Mouse (Mus musculus) cerebellum, postnatal 25 days (tissue): ENCODE data around the gene Cyp24a1.

Experiments
- DNase-seq, 2 experiments: peaks; one replicate each; pipeline ENCODE4 v3.0.0; 2021; ENCODE audit warnings: mixed read lengths in 2 of 2

Cyp24a1 gene

DNA sequence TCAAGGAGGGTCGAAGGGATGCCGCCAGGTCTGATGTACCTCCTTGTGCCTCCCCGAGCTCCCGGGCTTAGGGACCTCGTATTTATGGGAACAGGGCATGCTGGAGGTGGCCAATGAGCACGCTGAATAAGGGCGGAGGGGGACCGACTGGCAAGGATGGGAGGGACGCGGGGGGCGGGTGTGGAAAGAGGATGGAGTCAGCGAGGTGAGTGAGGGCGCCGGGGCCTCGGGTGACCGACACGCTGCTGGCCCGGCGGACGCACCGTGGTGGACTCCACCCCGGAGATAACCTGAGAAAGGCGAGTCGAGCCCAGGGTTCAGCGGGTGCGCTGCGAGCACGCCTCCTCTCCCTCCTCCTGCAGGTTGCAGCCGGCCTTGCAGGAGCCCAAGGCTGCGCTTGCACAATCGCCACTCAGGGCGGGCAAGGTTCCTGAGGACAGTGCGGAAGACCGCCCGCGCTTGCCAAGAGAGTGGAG lies at the start of gene Cyp24a1:
Gene Cyp24a1, minus strand, starts transcription at position 55 of the 476 bp plus-strand sequence.
- peak in 1 of 2 experiments; percentile 38 for DNase-seq

- no peak for DNase-seq
Observed at GRCm38 (mm10) chr2:170545745-170546144, 48.8 kb upstream of the Cyp24a1 start.

GRCm38 (mm10) chr2:170544950-170545349 lies 48.0 kb upstream of the Cyp24a1 start:
- DNase-seq: no peak

DNA sequence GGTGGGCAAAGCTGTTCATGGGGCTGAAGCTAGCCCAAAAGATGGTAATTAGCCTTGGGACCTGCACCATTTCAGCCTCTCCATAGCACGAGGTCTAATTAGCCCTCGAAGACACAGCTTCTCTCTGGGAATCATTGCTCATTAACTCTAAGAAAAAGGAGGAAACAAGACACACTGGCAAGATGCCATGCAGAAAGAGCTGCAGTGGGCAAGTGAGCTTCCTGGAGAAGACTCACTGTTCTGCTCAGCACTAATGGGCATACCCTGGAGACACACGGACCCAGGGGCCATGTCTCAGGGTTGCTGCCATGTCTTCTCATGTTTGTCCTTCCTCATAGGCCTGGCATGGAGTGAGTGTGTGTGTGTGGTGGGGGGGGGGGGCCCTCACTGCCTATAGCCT lies 47.2 kb upstream of the Cyp24a1 start:
- no peak for DNase-seq

GRCm38 (mm10) chr2:170543625-170544024 lies 46.7 kb upstream of the Cyp24a1 start:
- no peak for DNase-seq

- no peak for DNase-seq
Observed at GRCm38 (mm10) chr2:170539211-170539610, 42.3 kb upstream of the Cyp24a1 start.

- no peak for DNase-seq
Observed at GRCm38 (mm10) chr2:170535841-170536240, 38.9 kb upstream of the Cyp24a1 start.

DNA sequence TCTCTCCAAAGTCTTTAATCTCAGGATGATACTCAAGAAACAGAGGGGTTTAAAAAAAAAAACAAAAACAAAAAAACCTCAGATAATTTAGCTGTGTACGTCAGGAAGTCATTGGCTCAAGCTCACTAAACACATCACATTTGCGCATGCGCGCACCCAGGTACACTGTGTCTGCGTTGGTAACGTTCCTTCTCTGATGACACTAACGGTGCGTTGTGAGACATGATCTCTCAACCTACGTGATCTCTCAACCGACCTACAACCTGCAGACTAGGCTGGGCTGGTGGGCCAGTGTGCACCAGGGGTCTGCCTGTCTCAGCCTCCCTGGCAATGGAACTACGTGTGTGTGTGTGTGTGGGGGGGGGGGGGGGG lies 37.8 kb upstream of the Cyp24a1 start:
- no peak for DNase-seq

DNA sequence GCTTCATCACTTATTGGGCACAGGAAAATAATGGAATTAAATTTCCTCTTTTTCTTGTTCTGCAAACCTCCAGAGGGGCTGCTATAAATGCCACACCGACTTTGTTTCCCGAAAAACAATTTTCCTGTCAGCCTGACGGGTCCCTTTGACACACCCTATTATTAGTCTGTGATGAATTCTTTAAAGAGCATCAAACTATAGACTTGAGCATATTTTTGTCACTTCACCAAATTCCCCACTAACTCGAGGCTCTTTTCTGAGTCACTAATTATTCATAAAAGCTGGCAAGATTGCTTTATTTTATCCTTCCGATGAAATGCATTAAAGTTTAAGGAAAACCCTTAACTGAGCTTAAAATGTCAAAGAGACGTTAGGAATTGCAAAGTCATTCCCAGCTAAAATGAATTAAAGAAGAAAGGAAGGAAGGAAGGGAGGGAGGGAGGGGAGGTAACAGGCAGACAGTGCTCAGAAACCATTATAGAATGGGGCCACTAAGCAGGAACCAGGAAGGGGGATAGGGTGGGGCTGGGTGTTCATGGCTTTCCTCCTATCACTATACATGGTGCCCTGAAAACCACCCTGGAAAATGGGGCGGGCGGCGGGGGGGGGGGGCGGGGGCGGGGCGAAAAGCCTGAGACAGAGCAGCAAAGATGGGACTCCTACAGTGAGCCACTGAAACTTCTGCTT lies 37.3 kb upstream of the Cyp24a1 start:
- DNase-seq: no peak

GRCm38 (mm10) chr2:170530256-170530655 lies 33.3 kb upstream of the Cyp24a1 start:
- DNase-seq: no peak

DNA sequence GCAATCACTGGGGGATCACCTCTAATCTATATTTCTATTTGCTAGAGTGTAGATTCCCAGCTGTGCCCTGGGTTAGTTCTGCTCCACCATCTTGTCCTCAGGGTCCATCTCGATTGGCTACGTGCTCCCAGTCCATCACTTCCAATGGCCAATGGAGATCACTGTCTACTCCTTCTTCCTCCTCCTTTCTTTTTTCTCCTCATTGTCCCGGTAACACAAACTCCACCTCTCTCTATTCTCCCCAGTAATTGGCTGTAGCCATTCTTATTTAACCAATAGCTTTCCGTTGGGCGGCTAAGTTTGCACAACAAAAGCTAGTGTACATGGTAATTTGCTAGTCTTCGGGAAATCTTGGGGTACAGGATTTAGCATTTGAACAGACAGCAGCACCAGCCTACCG lies 32.8 kb upstream of the Cyp24a1 start:
- no peak for DNase-seq

- no peak for DNase-seq
Observed at GRCm38 (mm10) chr2:170528061-170528460, 31.1 kb upstream of the Cyp24a1 start.

GRCm38 (mm10) chr2:170526513-170526912 lies 29.6 kb upstream of the Cyp24a1 start:
- no peak for DNase-seq

GRCm38 (mm10) chr2:170520321-170520971 lies 23.5 kb upstream of the Cyp24a1 start:
- peak; percentile 43 to 74 for DNase-seq

GRCm38 (mm10) chr2:170513756-170514155 lies 16.8 kb upstream of the Cyp24a1 start:
- no peak for DNase-seq

GRCm38 (mm10) chr2:170511073-170511891 lies 14.3 kb upstream of the Cyp24a1 start:
- DNase-seq: peak; percentile 93 to 96

GRCm38 (mm10) chr2:170508821-170509220 lies 11.9 kb upstream of the Cyp24a1 start:
- peak; percentile 96 to 98 for DNase-seq

- DNase-seq: peak; percentile 88 to 89
Observed at GRCm38 (mm10) chr2:170507734-170508133, 10.8 kb upstream of the Cyp24a1 start.

DNA sequence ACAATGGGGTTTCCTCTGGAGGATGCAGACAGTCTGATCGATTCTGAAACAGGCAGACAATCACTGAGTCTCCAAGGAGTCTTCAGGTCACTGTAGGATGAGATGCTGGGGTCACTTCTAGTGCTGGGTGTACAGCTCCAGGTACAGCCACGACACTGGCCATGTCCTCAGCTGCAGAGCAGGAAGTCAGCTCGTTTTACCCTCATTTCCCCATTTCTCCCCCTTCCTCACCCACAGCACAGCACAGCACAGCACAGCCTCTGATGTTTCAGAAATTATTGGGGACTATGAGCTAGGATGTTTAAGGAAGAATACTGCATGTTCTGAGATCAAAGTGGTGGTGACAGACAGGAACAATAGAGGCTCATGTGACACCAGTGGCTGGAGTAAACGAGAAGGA lies 7.0 kb upstream of the Cyp24a1 start:
- DNase-seq: no peak

DNA sequence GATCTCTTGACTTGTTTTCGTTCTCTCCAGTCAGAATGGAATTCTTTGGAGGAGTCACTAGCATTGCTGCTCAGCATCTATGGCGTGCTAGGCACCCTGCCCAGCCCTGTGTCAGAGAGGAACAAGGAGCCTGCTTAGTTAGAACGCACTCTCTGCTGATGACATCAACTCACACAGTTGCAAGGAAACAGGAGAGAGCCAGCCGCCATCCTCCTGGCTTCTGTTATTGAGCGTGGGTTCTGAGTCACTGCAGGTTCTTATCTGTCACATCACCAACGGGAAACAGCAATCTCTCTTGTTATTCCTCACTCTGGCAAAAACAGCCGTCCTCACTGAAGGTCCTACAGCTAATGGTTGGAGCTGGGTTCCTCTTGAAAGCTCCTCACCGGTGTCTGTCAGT lies 6.4 kb upstream of the Cyp24a1 start:
- no peak for DNase-seq

DNA sequence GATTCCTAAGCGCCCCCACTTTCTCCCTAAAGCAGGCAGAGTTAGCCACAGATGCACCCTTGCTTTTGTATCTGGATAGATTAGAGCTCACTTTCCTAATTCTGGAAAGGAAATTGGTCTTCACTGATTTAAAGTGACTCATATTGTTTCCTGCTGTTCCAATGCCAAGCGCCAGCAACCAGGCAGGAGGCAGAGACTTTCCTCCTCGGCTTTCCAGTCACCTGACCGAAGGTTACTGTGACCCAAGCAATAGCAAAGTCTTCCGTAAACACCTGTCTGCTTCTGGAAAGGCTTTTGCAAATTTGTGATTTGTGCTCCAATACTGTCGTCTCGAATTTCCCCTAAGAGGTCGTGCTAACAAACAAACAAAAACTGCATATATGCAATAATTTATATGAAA lies 1.1 kb upstream of the Cyp24a1 start:
- no peak for DNase-seq

DNA sequence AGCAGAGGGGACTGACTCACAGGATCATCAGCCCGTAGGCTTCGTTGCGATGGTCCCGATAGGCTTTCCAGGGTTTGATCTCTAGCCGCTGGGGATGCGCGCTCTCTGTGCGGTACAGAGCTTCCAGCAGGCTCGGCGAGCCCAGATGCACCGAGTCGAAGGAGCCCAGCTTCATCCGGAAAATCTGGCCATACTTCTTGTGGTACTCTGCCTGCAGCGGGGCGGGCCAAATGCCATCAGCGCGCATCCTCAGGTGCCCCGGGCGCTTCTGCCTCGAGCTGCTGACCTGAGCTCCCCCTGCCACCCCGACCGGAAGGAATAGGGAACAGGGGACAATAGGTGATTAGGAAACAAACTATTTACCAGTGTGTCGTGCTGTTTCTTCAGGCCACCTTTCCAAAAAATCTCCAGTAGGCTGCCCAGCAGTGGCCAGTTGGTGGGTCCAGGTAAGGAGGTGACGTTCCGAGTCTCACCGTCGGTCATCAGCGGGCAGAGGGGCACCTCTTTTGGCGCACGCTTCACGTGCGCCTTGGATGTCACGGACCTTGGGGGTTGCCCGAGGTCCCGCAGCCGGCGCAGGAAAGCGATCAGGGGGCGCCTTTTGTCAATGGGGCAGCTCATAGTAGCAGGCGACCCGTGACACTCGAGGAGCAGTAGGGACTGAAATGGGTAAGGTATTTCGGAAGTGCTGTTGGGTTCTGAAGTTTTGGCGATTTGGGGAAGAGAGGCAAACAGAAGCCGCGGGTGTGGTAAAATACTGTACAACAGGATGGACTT lies 603 bp downstream of the Cyp24a1 start, which contains the start of gene Pfdn4:
Gene Pfdn4, plus strand, starts transcription at position 275 of the 777 bp plus-strand sequence.
- peak; percentile 20 to 30 for DNase-seq
